Mouse (Mus musculus) limb, embryonic 11.5 days (tissue): ENCODE measurements at regions not wholly inside any gene's neighbourhood (a gene's known extent, or its start where the extent isn't known, plus 50 kb on each side); places are given as distances from the start of the nearest gene placed in this dataset.
"Not testable (repeated sequence)": the region's sequence is repeated elsewhere in the genome, so short reads cannot be mapped to it uniquely, and the experiment has no call there.

Experiments
- ATAC-seq: fragments of 200-750 bp; cut with Nextera tagmentation; 2 replicates; pipeline ENCODE4 v1.8.0; 2017; ENCODE audit warnings: low read depth; ENCODE audit not compliant: insufficient number of reproducible peaks, low FRiP score, low TSS enrichment
- DNase-seq: peaks from one replicate; pipeline ENCODE4 v3.0.0-alpha.2; 2015; ENCODE audit warnings: low spot score
- H3K27ac ChIP-seq: fragments of 300-500 bp; sonication (generic); replicated peaks from 2 replicates; pipeline ENCODE4 v1.5.1; 2014; ENCODE audit warnings: low read depth, mild to moderate bottlenecking, low read length
- H3K27me3 ChIP-seq: fragments of 300-500 bp; sonication (generic); 2 replicates; pipeline ENCODE4 v1.6.1; 2014; ENCODE audit warnings: mild to moderate bottlenecking, low read length, mixed read lengths; ENCODE audit not compliant: control insufficient read depth, insufficient read depth
- H3K36me3 ChIP-seq: fragments of 300-500 bp; sonication (generic); 2 replicates; pipeline ENCODE4 v1.6.1; 2014; ENCODE audit warnings: mild to moderate bottlenecking, low read length, moderate library complexity, mixed read lengths; ENCODE audit not compliant: control insufficient read depth, insufficient read depth
- H3K4me1 ChIP-seq: fragments of 300-500 bp; sonication (generic); 2 replicates; pipeline ENCODE4 v1.6.1; 2014; ENCODE audit warnings: low read length, mixed read lengths; ENCODE audit not compliant: control insufficient read depth, insufficient read depth
- H3K4me2 ChIP-seq: fragments of 300-500 bp; sonication (generic); 2 replicates; pipeline ENCODE4 v1.6.1; 2014; ENCODE audit warnings: low read depth, mild to moderate bottlenecking, moderate library complexity; ENCODE audit not compliant: severe bottlenecking
- H3K4me3 ChIP-seq: fragments of 300-500 bp; sonication (generic); 2 replicates; pipeline ENCODE4 v1.5.1; 2014; ENCODE audit warnings: low read depth, low read length
- H3K9ac ChIP-seq: fragments of 300-500 bp; sonication (generic); 2 replicates; pipeline ENCODE4 v1.6.1; 2014; ENCODE audit warnings: mild to moderate bottlenecking, low read length
- H3K9me3 ChIP-seq: fragments of 300-500 bp; sonication (generic); 2 replicates; pipeline ENCODE4 v1.6.1; 2016; ENCODE audit warnings: low read length; ENCODE audit not compliant: control insufficient read depth
- WGBS: fragments of 180-500 bp; shearing (Covaris S2); extraction: QIAGEN DNeasy Blood & Tissue Kit; methylation state at CpG from one replicate; pipeline ENCODE4 v1.1.7; 2014; 5-methylcytosine and 5-hydroxymethylcytosine counted together

DNA sequence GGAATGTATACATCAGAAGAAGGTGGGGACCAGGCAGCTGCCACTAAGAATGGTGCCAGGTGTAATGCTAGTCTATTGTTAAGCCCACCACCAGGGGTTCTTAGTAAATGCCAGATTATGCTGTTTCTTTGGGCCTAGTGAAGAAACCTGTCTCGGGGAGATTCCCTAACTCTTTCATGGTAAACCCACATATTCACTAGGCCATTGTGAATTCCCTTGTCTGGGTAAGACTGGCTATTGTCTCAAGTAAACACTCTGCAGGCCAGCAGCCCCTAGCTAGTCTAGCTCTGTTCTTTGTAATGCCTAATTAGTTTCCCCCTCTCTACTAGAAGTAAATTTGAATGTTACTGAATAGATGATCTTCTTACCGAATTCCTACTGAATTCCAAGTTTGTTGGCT, 89.3 kb upstream of the Cldn34b3 start:
- H3K36me3 ChIP-seq, ATAC-seq, H3K9me3 ChIP-seq, H3K9ac ChIP-seq, H3K27me3 ChIP-seq, H3K27ac ChIP-seq, H3K4me3 ChIP-seq, H3K4me2 ChIP-seq, DNase-seq, H3K4me1 ChIP-seq: not testable (repeated sequence)
- 83% methylated on average over 2 of the region's 2 CpGs for WGBS

GRCm38 (mm10) chrX:76181446-76182148, 82.5 kb upstream of the Cldn34b3 start:
- WGBS: 88% methylated on average over 4 of the region's 4 CpGs
- no peak overlapping the region for H3K4me2 ChIP-seq
- ATAC-seq (no peak), DNase-seq (no peak)
- no peaks in the 10 kb centered on the region for H3K36me3 ChIP-seq
- no peaks in the 10 kb centered on the region for H3K27me3 ChIP-seq
- no peaks in the 10 kb centered on the region for H3K4me1 ChIP-seq
- H3K9me3 ChIP-seq: no peaks in the 10 kb centered on the region
- H3K27ac ChIP-seq: no peak overlapping the region
- H3K9ac ChIP-seq: no peak overlapping the region
- H3K4me3 ChIP-seq: no peak overlapping the region

DNA sequence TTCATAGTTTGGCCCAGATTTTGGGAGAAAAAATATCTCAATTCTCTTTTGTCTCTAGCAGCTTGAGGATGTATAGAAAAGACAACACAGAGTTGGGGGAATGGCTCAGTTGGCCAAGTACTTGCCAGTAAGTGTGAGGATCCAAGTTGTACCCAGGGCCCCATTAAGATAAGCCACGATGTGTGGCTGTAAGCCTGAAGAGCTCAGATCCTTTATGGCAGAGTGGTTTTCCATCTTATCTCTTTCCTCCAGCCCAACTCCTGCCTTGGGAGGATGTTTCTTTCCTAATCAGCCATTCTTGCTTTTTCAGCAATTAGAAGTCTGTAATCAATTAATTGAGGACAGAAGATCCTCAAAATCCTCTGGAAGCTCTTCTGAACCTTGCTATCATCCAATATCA, 63.5 kb upstream of the Cldn34b3 start:
- Histone ChIP-seq H3K4me1 (no peaks in the 10 kb centered on the region), H3K4me2 (no peak overlapping the region), H3K36me3 (no peaks in the 10 kb centered on the region), H3K9me3 (no peaks in the 10 kb centered on the region), H3K27me3 (no peaks in the 10 kb centered on the region), H3K9ac (no peak overlapping the region), H3K4me3 (no peak overlapping the region), H3K27ac (no peak overlapping the region)
- 59% methylated on average over 1 of the region's 1 CpGs for WGBS
- no peak for DNase-seq
- ATAC-seq: no peak

- DNase-seq (peak; percentile 37), ATAC-seq (no peak)
- Histone ChIP-seq H3K9ac (no peak overlapping the region), H3K27me3 (no peaks in the 10 kb centered on the region), H3K4me1 (no peaks in the 10 kb centered on the region), H3K36me3 (no peaks in the 10 kb centered on the region), H3K4me2 (no peak overlapping the region), H3K4me3 (no peak overlapping the region), H3K9me3 (no peaks in the 10 kb centered on the region), H3K27ac (no peak overlapping the region)
- 25% methylated on average over 4 of the region's 4 CpGs for WGBS
Observed at GRCm38 (mm10) chrX:76201366-76201765, 62.7 kb upstream of the Cldn34b3 start.
